8 mouse cellular contexts compared by ENCODE assay signal in genomic region chr4:62360088-62360804, GRCm38 (mm10). TPM values are rescaled to one million over a fixed set of nuclear protein-coding genes. Genes with fewer than 3 reads are reported as not detected.
A peak's percentile ranks its signal among the peaks of the same experiment; 100 is the strongest.
DNase-seq lines count a peak whose midpoint lies in the region; ATAC-seq and TF ChIP-seq lines count a peak whose summit lies in the region.

Gene Fkbp15 (minus strand): TSS chr4:62360548.
Gene Slc31a1 (plus strand): TSS chr4:62360727.

- H3K4me1 ChIP-seq in embryonic facial prominence, embryonic 14.5 days (ENCODE audit: control insufficient read depth, insufficient read depth, low read length), result peaks cover 13% of the 10 kb centered on the region; the same call in 1 of the 2 replicates
- peaks cover 2% of the 10 kb centered on the region; the same call in 1 of the 2 replicates for H3K4me1 ChIP-seq in heart, adult 2 months (ENCODE audit: control insufficient read depth, insufficient read depth, low read length)
- H3K4me1 ChIP-seq in limb, embryonic 13.5 days, result peaks cover 19% of the 10 kb centered on the region
- H3K4me1 ChIP-seq in midbrain, embryonic 16.5 days (ENCODE audit: control insufficient read depth, insufficient read depth, low read length), result peaks cover 23% of the 10 kb centered on the region

- peak; percentile 94 for TF ChIP-seq POLR2A in heart, adult 2 months (IDR thresholded peaks at IDR 0.05; ENCODE audit: insufficient read depth, low read depth, low read length)

- no peak for TF ChIP-seq CTCF in heart, adult 2 months (IDR thresholded peaks at IDR 0.05)

- H3K27ac ChIP-seq in embryonic facial prominence, embryonic 14.5 days (replicated peaks; ENCODE audit: low read depth, low read length), result peak within 1 kb of the TSS; percentile 76
- peak within 1 kb of the TSS; percentile 85 for H3K27ac ChIP-seq in heart, adult 2 months
- peak within 1 kb of the TSS; percentile 44; the same call in 1 of the 2 replicates for H3K27ac ChIP-seq in limb, embryonic 13.5 days
- H3K27ac ChIP-seq in midbrain, embryonic 16.5 days (ENCODE audit: low read length), result peak within 1 kb of the TSS; percentile 84

- intact Hi-C loops in heart, adult 2 months (cut with DNase I), result loop anchor here (5.0 kb wide), 1 partner anchor 157 kb away; the partner anchor contains the start of gene Alad

- peak within 1 kb of the TSS; percentile 79 for H3K9ac ChIP-seq in embryonic facial prominence, embryonic 14.5 days (ENCODE audit: low read depth, low read length)
- H3K9ac ChIP-seq in heart, adult 2 months (ENCODE audit: low read depth, low read length), result peak within 1 kb of the TSS; percentile 92
- peak within 1 kb of the TSS; percentile 79 for H3K9ac ChIP-seq in limb, embryonic 13.5 days
- H3K9ac ChIP-seq in midbrain, embryonic 16.5 days (ENCODE audit: low read depth, low read length), result peak within 1 kb of the TSS; percentile 84

- H3K4me3 ChIP-seq in embryonic facial prominence, embryonic 14.5 days (ENCODE audit: low read depth, low read length), result peak within 1 kb of the TSS; percentile 83
- peak within 1 kb of the TSS; percentile 96 for H3K4me3 ChIP-seq in heart, adult 2 months
- peak within 1 kb of the TSS; percentile 82 for H3K4me3 ChIP-seq in limb, embryonic 13.5 days
- H3K4me3 ChIP-seq in midbrain, embryonic 16.5 days (ENCODE audit: low read depth, low read length), result peak within 1 kb of the TSS; percentile 89

- DNase-seq in 3T3-L1 (ENCODE audit: low read depth, low spot score), result peak; percentile 99
- peak; percentile 72 to 92 for DNase-seq in adrenal gland, postnatal 4 days (ENCODE audit: low spot score in 2 of 2)
- peak; percentile 99 for DNase-seq in embryonic facial prominence, embryonic 14.5 days (ENCODE audit: low spot score)
- DNase-seq in heart, adult 2 months, result peak; percentile 94 to 97
- DNase-seq in kidney, adult 8-10 months, result peak; percentile 97 to 98
- DNase-seq in spleen, postnatal 10 days (ENCODE audit: low spot score in 2 of 2), result peak; percentile 91 to 97

- 0 out of 2 replicates have a peak, but pooled peaks cover 7% of the 10 kb centered on the region for H3K36me3 ChIP-seq in embryonic facial prominence, embryonic 14.5 days (ENCODE audit: control insufficient read depth, insufficient read depth, low read length)
- peaks cover 8% of the 10 kb centered on the region for H3K36me3 ChIP-seq in heart, adult 2 months (ENCODE audit: control insufficient read depth, insufficient read depth, low read length)
- no peaks in the 10 kb centered on the region for H3K36me3 ChIP-seq in limb, embryonic 13.5 days
- H3K36me3 ChIP-seq in midbrain, embryonic 16.5 days (ENCODE audit: control insufficient read depth, insufficient read depth, low read length), result no peaks in the 10 kb centered on the region

- WGBS in embryonic facial prominence, embryonic 14.5 days, result 1% methylated on average over 36 of the region's 51 CpGs
- under 1% methylated on average over 51 of the region's 51 CpGs for WGBS in heart, adult 2 months
- WGBS in limb, embryonic 13.5 days, result under 1% methylated on average over 51 of the region's 51 CpGs
- WGBS in midbrain, embryonic 16.5 days, result under 1% methylated on average over 50 of the region's 51 CpGs

- no peaks in the 10 kb centered on the region for H3K9me3 ChIP-seq in embryonic facial prominence, embryonic 14.5 days (ENCODE audit: control insufficient read depth, low read length)
- H3K9me3 ChIP-seq in limb, embryonic 13.5 days, result no peaks in the 10 kb centered on the region
- H3K9me3 ChIP-seq in midbrain, embryonic 16.5 days (replicated peaks; ENCODE audit: control insufficient read depth, low read length, poor library complexity, severe bottlenecking), result no peaks in the 10 kb centered on the region

- no peaks in the 10 kb centered on the region for H3K27me3 ChIP-seq in embryonic facial prominence, embryonic 14.5 days (replicated peaks; ENCODE audit: control insufficient read depth, insufficient read depth, low read length)
- H3K27me3 ChIP-seq in heart, adult 2 months (ENCODE audit: control insufficient read depth, insufficient read depth, low read length), result no peaks in the 10 kb centered on the region
- no peaks in the 10 kb centered on the region for H3K27me3 ChIP-seq in limb, embryonic 13.5 days
- H3K27me3 ChIP-seq in midbrain, embryonic 16.5 days (ENCODE audit: control insufficient read depth, insufficient read depth, low read depth, low read length), result no peaks in the 10 kb centered on the region

- ATAC-seq in embryonic facial prominence, embryonic 14.5 days (ENCODE audit: low read depth), result peak; percentile 100
- ATAC-seq in limb, embryonic 13.5 days (ENCODE audit: low FRiP score, low read depth), result peak; percentile 100
- ATAC-seq in midbrain, embryonic 16.5 days, result peak; percentile 100

- peak within 1 kb of the TSS; percentile 72 for H3K4me2 ChIP-seq in embryonic facial prominence, embryonic 14.5 days (ENCODE audit: low read depth, low read length)
- peak within 1 kb of the TSS; percentile 84 for H3K4me2 ChIP-seq in limb, embryonic 13.5 days (replicated peaks)
- H3K4me2 ChIP-seq in midbrain, embryonic 16.5 days (ENCODE audit: low read length), result peak within 1 kb of the TSS; percentile 90

- peak; percentile 78; the same call in 1 of the 2 replicates for TF ChIP-seq EP300 in heart, adult 2 months (IDR thresholded peaks at IDR 0.05; ENCODE audit: insufficient read depth, low read depth, low read length)

- H3K79me2 ChIP-seq in heart, adult 2 months (replicated peaks; ENCODE audit: control insufficient read depth, insufficient read depth, low read length), result peaks cover 2% of the 10 kb centered on the region; the same call in 1 of the 2 replicates

RNA-seq across cellular contexts. Expression of gene Fkbp15, which starts in this region (rescaled TPM):
- total RNA-seq in adrenal gland, postnatal 4 days (2021), result 10 to 100 TPM; 45.1 to 50.9 TPM
- polyA plus RNA-seq in embryonic facial prominence, embryonic 14.5 days (2014; fragmentation: Nextera tagmentation; extraction: Ambion mirVana), result 25.2 and 28.3 TPM in 2 replicates
- total RNA-seq in heart, adult 2 months (2021), result 10 to 100 TPM; 16.6 to 19.6 TPM
- polyA plus RNA-seq in heart, adult 2 months (2012; rRNA removed), result 14.7 and 19.4 TPM in 2 replicates
- polyA plus RNA-seq in limb, embryonic 13.5 days (2015; fragmentation: Nextera tagmentation; extraction: Ambion mirVana), result 25.4 and 27.9 TPM in 2 replicates
- 21.4 and 21.9 TPM in 2 replicates for polyA plus RNA-seq in midbrain, embryonic 16.5 days (2015; fragmentation: Nextera tagmentation; extraction: Ambion mirVana)

RNA-seq across cellular contexts. Expression of gene Slc31a1, which starts in this region (rescaled TPM):
- total RNA-seq in adrenal gland, postnatal 4 days (2021), result 10 to 100 TPM; 79.7 to 82.3 TPM
- 46.5 and 49.0 TPM in 2 replicates for polyA plus RNA-seq in embryonic facial prominence, embryonic 14.5 days (2014; fragmentation: Nextera tagmentation; extraction: Ambion mirVana)
- total RNA-seq in heart, adult 2 months (2021), result 10 to 100 TPM; 17.4 to 19.1 TPM
- 14.8 and 25.5 TPM in 2 replicates for polyA plus RNA-seq in heart, adult 2 months (2012; rRNA removed)
- 42.5 and 45.7 TPM in 2 replicates for polyA plus RNA-seq in limb, embryonic 13.5 days (2015; fragmentation: Nextera tagmentation; extraction: Ambion mirVana)
- 36.8 and 37.7 TPM in 2 replicates for polyA plus RNA-seq in midbrain, embryonic 16.5 days (2015; fragmentation: Nextera tagmentation; extraction: Ambion mirVana)

Comparison
In these comparisons a context has a peak if more than half of its experiments do, and no peak if none do; other contexts are left out.
1. Peak in every context shown above with its lines: DNase-seq, ATAC-seq, H3K4me3 ChIP-seq and H3K27ac ChIP-seq.
2. RNA of gene Slc31a1 (total RNA-seq): 79.7 to 82.3 TPM in adrenal gland, postnatal 4 days; 17.4 to 19.1 TPM in heart, adult 2 months; every median in the first group is over 4 times any median in the second.